Mouse (Mus musculus): ENCODE results near the gene Nav2. TPM values are rescaled to one million over a fixed set of nuclear protein-coding genes. Genes with fewer than 3 reads are reported as not detected.

Nav2 gene
- polyA plus RNA-seq, 1 experiment from 2014 or later = 18.2 TPM

DNA sequence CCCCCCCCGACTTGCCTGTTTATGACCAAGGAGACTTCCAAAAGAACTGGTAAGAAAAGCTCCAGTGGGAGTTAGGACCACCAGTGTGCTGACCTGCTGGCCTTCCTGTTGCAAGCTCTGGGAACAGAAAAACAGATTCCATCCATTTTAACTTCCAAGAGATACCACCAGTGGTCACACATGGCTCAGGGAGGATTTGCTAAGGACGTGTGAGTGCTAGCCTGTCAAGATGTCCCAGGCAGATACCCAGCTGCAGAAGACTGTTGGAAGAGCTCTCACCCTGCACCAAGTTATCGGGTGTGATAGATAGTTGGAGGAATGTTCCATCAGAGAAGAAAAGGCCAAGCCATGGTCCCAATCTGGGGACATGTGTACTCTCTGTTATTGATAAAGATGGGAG lies 633.6 kb downstream of the Nav2 start:
- no peak overlapping the region for H3K9ac ChIP-seq (ENCODE audit: low read length)
- no peaks in the 10 kb centered on the region for H3K9me3 ChIP-seq (replicated peaks; ENCODE audit: control insufficient read depth, low read length)
- no peak overlapping the region for H3K27ac ChIP-seq (ENCODE audit: low read length)
- H3K4me1 ChIP-seq (ENCODE audit: control insufficient read depth, insufficient read depth, low read length) = peaks cover 9% of the 10 kb centered on the region; the same call in 1 of the 2 replicates
- H3K36me3 ChIP-seq (ENCODE audit: control insufficient read depth, insufficient read depth, low read length) = no peaks in the 10 kb centered on the region
- 80% methylated on average over 3 of the region's 3 CpGs for WGBS
- no peak overlapping the region for H3K4me2 ChIP-seq (ENCODE audit: low read depth, low read length)
- no peak overlapping the region for H3K4me3 ChIP-seq (replicated peaks; ENCODE audit: low read length)
- ATAC-seq (ENCODE audit: insufficient read depth, low FRiP score) = no peak
- no peaks in the 10 kb centered on the region for H3K27me3 ChIP-seq (ENCODE audit: control insufficient read depth, insufficient read depth, low read length)

DNA sequence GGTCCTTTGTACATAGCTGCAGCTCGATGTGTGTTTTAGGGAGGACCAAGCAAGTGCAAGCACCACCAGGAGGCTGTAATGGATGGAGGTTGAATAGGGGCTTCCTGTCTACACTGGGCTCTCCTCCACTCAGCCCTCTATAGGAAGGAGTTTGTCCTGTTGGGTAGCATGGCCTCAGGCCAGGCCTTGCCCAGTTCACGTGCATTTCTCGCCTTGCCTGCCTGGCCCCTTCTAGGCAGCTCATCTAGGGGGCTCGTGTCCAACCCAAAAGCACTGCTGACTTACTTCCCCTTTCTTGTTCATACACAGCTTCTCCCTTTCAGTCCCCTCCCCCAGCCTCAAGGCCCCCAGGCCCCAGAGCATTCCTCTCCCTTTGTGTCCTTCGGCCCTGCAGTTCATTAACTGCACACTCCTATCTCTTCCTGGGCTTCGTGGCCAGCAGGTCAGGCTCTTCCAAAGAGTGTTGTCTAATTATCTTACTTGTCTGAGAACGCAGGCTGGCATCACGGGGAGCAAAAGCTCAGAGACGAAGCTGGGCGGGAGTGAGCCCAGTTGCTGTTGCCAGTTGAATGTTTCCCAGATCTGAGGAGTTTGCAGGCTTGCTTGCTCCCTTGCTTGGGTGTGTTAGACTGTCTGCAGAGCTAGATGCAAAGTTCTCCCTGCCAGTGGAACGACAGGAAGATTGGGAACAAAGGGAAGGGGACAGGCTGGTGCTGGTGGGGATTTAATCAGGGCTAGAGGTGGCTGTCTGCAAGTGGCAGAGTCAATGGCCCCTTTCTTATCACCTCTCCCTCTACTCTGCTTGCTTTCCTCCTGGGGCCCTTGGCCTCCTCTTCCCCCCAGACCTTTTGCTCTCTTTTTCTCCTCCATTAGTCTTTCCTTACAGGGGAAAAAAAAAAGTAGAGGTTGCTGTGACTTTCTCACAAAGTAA lies 636.5 kb downstream of the Nav2 start:
- Histone ChIP-seq H3K27ac (ENCODE audit: low read length) (peak overlapping the region; percentile 22; the same call in 1 of the 2 replicates), H3K4me1 (ENCODE audit: control insufficient read depth, insufficient read depth, low read length) (peaks cover 9% of the 10 kb centered on the region; the same call in 1 of the 2 replicates), H3K4me2 (ENCODE audit: low read depth, low read length) (no peak overlapping the region), H3K9me3 (replicated peaks; ENCODE audit: control insufficient read depth, low read length) (no peaks in the 10 kb centered on the region), H3K36me3 (ENCODE audit: control insufficient read depth, insufficient read depth, low read length) (peaks cover 5% of the 10 kb centered on the region; the same call in 1 of the 2 replicates), H3K9ac (ENCODE audit: low read length) (no peak overlapping the region), H3K27me3 (ENCODE audit: control insufficient read depth, insufficient read depth, low read length) (no peaks in the 10 kb centered on the region), H3K4me3 (replicated peaks; ENCODE audit: low read length) (no peak overlapping the region)
- 36% methylated on average over 11 of the region's 11 CpGs for WGBS
- ATAC-seq (ENCODE audit: insufficient read depth, low FRiP score) = peak; percentile 31; the same call in 1 of the 2 replicates

DNA sequence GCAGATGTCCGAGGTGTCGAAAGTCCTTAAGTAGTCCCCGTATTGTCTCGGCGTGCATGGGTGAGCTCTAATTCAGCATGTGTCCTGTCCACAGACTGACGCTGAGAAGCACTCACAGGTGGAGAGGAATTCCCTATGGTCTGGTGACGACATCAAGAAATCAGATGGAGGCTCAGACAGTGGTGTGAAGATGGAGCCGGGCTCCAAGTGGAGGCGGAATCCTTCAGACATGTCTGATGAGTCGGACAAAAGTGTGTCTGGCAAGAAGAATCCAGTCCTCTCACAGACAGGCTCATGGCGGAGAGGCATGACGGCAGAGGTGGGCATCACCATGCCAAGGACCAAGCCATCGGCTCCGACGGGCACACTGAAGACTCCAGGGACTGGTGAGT lies 637.2 kb downstream of the Nav2 start:
- Histone ChIP-seq H3K36me3 (ENCODE audit: control insufficient read depth, insufficient read depth, low read length) (peaks cover 5% of the 10 kb centered on the region; the same call in 1 of the 2 replicates), H3K27me3 (ENCODE audit: control insufficient read depth, insufficient read depth, low read length) (no peaks in the 10 kb centered on the region), H3K4me2 (ENCODE audit: low read depth, low read length) (no peak overlapping the region), H3K4me3 (replicated peaks; ENCODE audit: low read length) (no peak overlapping the region), H3K9me3 (replicated peaks; ENCODE audit: control insufficient read depth, low read length) (no peaks in the 10 kb centered on the region), H3K4me1 (ENCODE audit: control insufficient read depth, insufficient read depth, low read length) (peaks cover 9% of the 10 kb centered on the region; the same call in 1 of the 2 replicates), H3K9ac (ENCODE audit: low read length) (no peak overlapping the region), H3K27ac (ENCODE audit: low read length) (no peak overlapping the region)
- 80% methylated on average over 15 of the region's 15 CpGs for WGBS
- ATAC-seq (ENCODE audit: insufficient read depth, low FRiP score) = no peak

DNA sequence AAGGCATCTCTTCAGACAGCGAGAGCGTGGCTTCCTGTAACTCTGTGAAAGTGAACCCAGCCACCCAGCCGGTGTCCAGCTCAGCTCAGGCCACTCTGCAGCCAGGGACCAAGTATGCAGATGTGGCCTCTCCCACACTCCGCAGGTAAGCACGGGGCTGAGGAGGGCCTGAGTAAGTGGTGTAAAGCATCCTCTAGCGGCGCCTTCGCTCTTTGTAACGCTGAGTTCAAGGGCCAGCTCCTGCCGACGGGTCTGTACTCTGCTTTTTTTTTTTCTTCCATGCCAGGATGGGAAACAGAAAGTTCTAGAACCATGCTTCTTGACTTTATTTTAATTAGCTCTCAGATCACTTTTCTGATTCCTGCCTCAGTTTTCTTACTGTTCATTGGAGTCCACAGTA lies 639.9 kb downstream of the Nav2 start:
- no peak overlapping the region for H3K27ac ChIP-seq (ENCODE audit: low read length)
- H3K4me1 ChIP-seq (ENCODE audit: control insufficient read depth, insufficient read depth, low read length) = peaks cover 14% of the 10 kb centered on the region
- no peaks in the 10 kb centered on the region for H3K9me3 ChIP-seq (replicated peaks; ENCODE audit: control insufficient read depth, low read length)
- WGBS = 83% methylated on average over 11 of the region's 11 CpGs
- no peak overlapping the region for H3K4me3 ChIP-seq (replicated peaks; ENCODE audit: low read length)
- no peaks in the 10 kb centered on the region for H3K27me3 ChIP-seq (ENCODE audit: control insufficient read depth, insufficient read depth, low read length)
- ATAC-seq (ENCODE audit: insufficient read depth, low FRiP score) = no peak
- peaks cover 5% of the 10 kb centered on the region; the same call in 1 of the 2 replicates for H3K36me3 ChIP-seq (ENCODE audit: control insufficient read depth, insufficient read depth, low read length)
- no peak overlapping the region for H3K9ac ChIP-seq (ENCODE audit: low read length)
- no peak overlapping the region for H3K4me2 ChIP-seq (ENCODE audit: low read depth, low read length)

DNA sequence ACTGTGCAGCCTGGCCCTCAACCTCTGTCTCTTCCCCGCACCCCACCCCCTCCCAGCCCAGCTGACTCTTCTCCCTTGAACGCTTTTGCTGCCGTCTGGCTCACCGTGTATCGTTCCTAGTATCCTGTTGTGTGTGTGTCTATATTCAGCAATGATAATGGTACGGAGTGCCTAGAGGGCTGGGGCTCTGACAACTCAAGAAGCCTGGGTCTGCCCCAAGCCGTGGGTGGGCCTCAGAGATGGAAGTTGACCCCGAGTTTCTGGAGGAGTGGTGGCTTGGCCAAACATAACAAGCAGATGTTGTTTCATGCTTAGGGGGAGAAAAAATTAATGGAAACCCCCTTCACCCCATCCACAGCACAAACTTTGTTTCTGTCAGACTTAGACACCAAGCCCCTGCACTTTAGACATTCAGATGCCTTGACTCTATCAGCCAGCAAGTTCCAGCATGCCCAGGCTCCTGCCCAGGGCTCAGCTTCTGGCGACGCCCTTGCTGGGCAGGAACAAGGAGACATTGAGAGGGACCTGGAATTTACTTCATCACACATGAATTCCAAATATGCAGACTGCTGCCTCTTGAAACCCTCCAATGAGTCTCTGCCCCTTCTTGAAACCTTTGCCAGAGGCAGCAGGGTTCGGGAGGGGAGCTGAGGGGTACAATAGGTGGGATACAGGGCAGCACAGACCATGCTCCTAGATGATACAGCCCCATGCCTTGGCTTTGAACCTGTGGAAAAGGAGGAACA lies 644.9 kb downstream of the Nav2 start:
- Histone ChIP-seq H3K4me3 (replicated peaks; ENCODE audit: low read length) (no peak overlapping the region), H3K36me3 (ENCODE audit: control insufficient read depth, insufficient read depth, low read length) (0 out of 2 replicates have a peak, but pooled peaks cover 3% of the 10 kb centered on the region), H3K27me3 (ENCODE audit: control insufficient read depth, insufficient read depth, low read length) (no peaks in the 10 kb centered on the region), H3K27ac (ENCODE audit: low read length) (peak overlapping the region; percentile 78), H3K9ac (ENCODE audit: low read length) (peak overlapping the region; percentile 19; the same call in 1 of the 2 replicates), H3K9me3 (replicated peaks; ENCODE audit: control insufficient read depth, low read length) (no peaks in the 10 kb centered on the region), H3K4me2 (ENCODE audit: low read depth, low read length) (no peak overlapping the region), H3K4me1 (ENCODE audit: control insufficient read depth, insufficient read depth, low read length) (peaks cover 16% of the 10 kb centered on the region)
- ATAC-seq (ENCODE audit: insufficient read depth, low FRiP score) = peak; percentile 57; the same call in 1 of the 2 replicates
- WGBS = 34% methylated on average over 11 of the region's 11 CpGs

DNA sequence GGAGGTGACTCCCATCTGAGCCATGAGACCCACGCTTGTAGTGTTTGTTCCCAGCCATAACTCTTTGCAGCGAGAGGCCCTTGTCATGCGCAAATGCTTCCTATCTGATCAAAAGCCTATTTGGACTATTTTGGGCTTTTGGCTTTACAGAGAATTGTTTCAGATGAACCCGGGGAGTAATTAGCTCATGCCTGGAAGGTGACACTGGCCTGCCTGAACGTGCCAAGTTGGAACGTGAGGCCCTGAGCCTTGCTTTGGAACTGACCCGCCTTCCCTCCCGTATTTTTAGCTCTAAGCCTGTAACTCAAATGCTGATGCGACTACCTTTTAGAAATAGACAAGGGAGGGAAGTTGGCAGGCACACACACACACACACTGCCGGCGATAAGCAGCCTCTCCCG lies 649.7 kb downstream of the Nav2 start:
- no peak overlapping the region for H3K9ac ChIP-seq (ENCODE audit: low read length)
- H3K36me3 ChIP-seq (ENCODE audit: control insufficient read depth, insufficient read depth, low read length) = 0 out of 2 replicates have a peak, but pooled peaks cover 3% of the 10 kb centered on the region
- H3K4me3 ChIP-seq (replicated peaks; ENCODE audit: low read length) = no peak overlapping the region
- no peaks in the 10 kb centered on the region for H3K9me3 ChIP-seq (replicated peaks; ENCODE audit: control insufficient read depth, low read length)
- 0 out of 2 replicates have a peak overlapping the region, but pooled peaks have one; percentile 15 for H3K4me2 ChIP-seq (ENCODE audit: low read depth, low read length)
- peak overlapping the region; percentile 89 for H3K27ac ChIP-seq (ENCODE audit: low read length)
- peaks cover 27% of the 10 kb centered on the region for H3K4me1 ChIP-seq (ENCODE audit: control insufficient read depth, insufficient read depth, low read length)
- peak; percentile 19; the same call in 1 of the 2 replicates for ATAC-seq (ENCODE audit: insufficient read depth, low FRiP score)
- WGBS = 64% methylated on average over 12 of the region's 12 CpGs
- H3K27me3 ChIP-seq (ENCODE audit: control insufficient read depth, insufficient read depth, low read length) = no peaks in the 10 kb centered on the region

DNA sequence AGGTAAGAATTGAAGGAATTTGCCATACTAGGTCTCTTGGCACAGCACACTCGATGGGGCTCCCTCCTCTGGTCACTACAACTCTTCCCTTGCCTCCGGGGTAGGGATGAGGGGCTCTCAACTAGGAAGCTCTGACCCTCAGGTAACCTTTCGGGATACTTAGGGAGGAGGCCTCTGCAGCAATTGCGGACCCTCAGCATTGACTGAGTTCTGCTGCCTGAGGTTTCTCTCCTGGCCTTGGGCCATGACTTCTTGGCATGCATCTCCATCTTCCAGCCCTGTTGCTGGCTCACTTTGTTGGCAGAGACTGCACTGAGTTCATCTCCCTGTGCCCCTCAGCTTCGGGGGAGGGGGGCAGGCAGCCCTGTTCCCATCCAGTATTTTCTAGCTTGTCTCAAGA lies 650.4 kb downstream of the Nav2 start:
- Histone ChIP-seq H3K27me3 (ENCODE audit: control insufficient read depth, insufficient read depth, low read length) (no peaks in the 10 kb centered on the region), H3K4me1 (ENCODE audit: control insufficient read depth, insufficient read depth, low read length) (peaks cover 20% of the 10 kb centered on the region), H3K9me3 (replicated peaks; ENCODE audit: control insufficient read depth, low read length) (no peaks in the 10 kb centered on the region), H3K9ac (ENCODE audit: low read length) (peak overlapping the region; percentile 21; the same call in 1 of the 2 replicates), H3K4me2 (ENCODE audit: low read depth, low read length) (peak overlapping the region; percentile 15; the same call in 1 of the 2 replicates), H3K27ac (ENCODE audit: low read length) (peak overlapping the region; percentile 89), H3K36me3 (ENCODE audit: control insufficient read depth, insufficient read depth, low read length) (0 out of 2 replicates have a peak, but pooled peaks cover 3% of the 10 kb centered on the region), H3K4me3 (replicated peaks; ENCODE audit: low read length) (no peak overlapping the region)
- 65% methylated on average over 5 of the region's 5 CpGs for WGBS
- peak; percentile 77 for ATAC-seq (ENCODE audit: insufficient read depth, low FRiP score)

DNA sequence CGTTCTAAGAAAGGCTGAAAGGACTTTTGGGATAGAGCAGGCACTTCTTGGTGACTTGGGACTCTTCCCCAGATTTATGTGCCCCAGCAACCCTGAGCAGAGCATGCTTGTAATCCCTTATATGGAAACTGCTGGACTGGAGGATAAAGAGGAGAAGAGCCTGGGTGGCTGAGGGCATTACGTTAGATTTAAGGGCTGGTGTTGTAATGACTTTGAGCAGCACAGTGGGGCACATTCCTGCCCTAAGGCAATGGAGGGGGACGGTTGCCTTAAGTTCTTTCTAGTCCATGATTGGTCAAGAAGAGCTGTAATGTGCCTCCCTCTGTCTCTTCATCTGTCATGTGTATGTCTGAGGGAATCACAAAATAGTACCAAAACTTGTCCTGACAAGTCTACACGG lies 651.5 kb downstream of the Nav2 start:
- H3K36me3 ChIP-seq (ENCODE audit: control insufficient read depth, insufficient read depth, low read length) = 0 out of 2 replicates have a peak, but pooled peaks cover 3% of the 10 kb centered on the region
- no peak for ATAC-seq (ENCODE audit: insufficient read depth, low FRiP score)
- H3K4me1 ChIP-seq (ENCODE audit: control insufficient read depth, insufficient read depth, low read length) = peaks cover 20% of the 10 kb centered on the region
- peak overlapping the region; percentile 89 for H3K27ac ChIP-seq (ENCODE audit: low read length)
- 65% methylated on average over 4 of the region's 4 CpGs for WGBS
- no peak overlapping the region for H3K9ac ChIP-seq (ENCODE audit: low read length)
- no peaks in the 10 kb centered on the region for H3K9me3 ChIP-seq (replicated peaks; ENCODE audit: control insufficient read depth, low read length)
- no peak overlapping the region for H3K4me3 ChIP-seq (replicated peaks; ENCODE audit: low read length)
- no peak overlapping the region for H3K4me2 ChIP-seq (ENCODE audit: low read depth, low read length)
- no peaks in the 10 kb centered on the region for H3K27me3 ChIP-seq (ENCODE audit: control insufficient read depth, insufficient read depth, low read length)
